Mouse (Mus musculus) midbrain, postnatal 0 days (tissue): ENCODE data around the gene Rtn3. TPM values are rescaled to one million over a fixed set of nuclear protein-coding genes. Genes with fewer than 3 reads are reported as not detected.
A peak's percentile ranks its signal among the peaks of the same experiment; 100 is the strongest.

Experiments used
- ATAC-seq: fragments of 200-750 bp; cut with Nextera tagmentation; 2 replicates; pipeline ENCODE4 v1.8.0; 2017; ENCODE audit warnings: moderate number of reproducible peaks, mild to moderate bottlenecking, moderate TSS enrichment, moderate library complexity; ENCODE audit not compliant: low FRiP score
- DNase-seq: peaks from one replicate; pipeline ENCODE4 v3.0.0-alpha.2; 2015; ENCODE audit warnings: low spot score
- H3K27ac ChIP-seq: fragments of 300-500 bp; sonication (generic); 2 replicates; pipeline ENCODE4 v1.5.1; 2014; ENCODE audit warnings: low read depth, mild to moderate bottlenecking, low read length, mixed read lengths
- H3K27me3 ChIP-seq: fragments of 300-500 bp; sonication (generic); 2 replicates; pipeline ENCODE4 v1.6.1; 2014; ENCODE audit warnings: low read length, control low read depth, mixed read lengths; ENCODE audit not compliant: insufficient read depth
- H3K36me3 ChIP-seq: fragments of 300-500 bp; sonication (generic); 2 replicates; pipeline ENCODE4 v1.6.1; 2014; ENCODE audit warnings: low read length, control low read depth, mixed read lengths; ENCODE audit not compliant: insufficient read depth
- H3K4me1 ChIP-seq: fragments of 300-500 bp; sonication (generic); 2 replicates; pipeline ENCODE4 v1.6.1; 2014; ENCODE audit warnings: mild to moderate bottlenecking, control low read depth, antibody characterized with exemption, low read length, mixed read lengths; ENCODE audit not compliant: insufficient read depth
- H3K4me2 ChIP-seq: fragments of 300-500 bp; sonication (generic); 2 replicates; pipeline ENCODE4 v1.6.1; 2014; ENCODE audit warnings: low read depth, mild to moderate bottlenecking, low read length, mixed read lengths; ENCODE audit not compliant: poor library complexity, severe bottlenecking
- H3K4me3 ChIP-seq: fragments of 300-500 bp; sonication (generic); 2 replicates; pipeline ENCODE4 v1.5.1; 2014; ENCODE audit warnings: low read depth, mild to moderate bottlenecking, low read length, moderate library complexity
- H3K9ac ChIP-seq: fragments of 300-500 bp; sonication (generic); replicated peaks from 2 replicates; pipeline ENCODE4 v1.6.1; 2014; ENCODE audit warnings: mild to moderate bottlenecking, low read length, moderate library complexity, mixed read lengths; ENCODE audit not compliant: poor library complexity, severe bottlenecking
- H3K9me3 ChIP-seq: fragments of 300-500 bp; sonication (generic); 2 replicates; pipeline ENCODE4 v1.6.1; 2016; ENCODE audit warnings: low read length, control low read depth
- CTCF ChIP-seq: IDR thresholded peaks from 2 replicates; pipeline ENCODE4 v1.5.1; 2016; ENCODE audit warnings: antibody characterized with exemption, mild to moderate bottlenecking
- whole genome bisulfite sequencing: fragments of 180-500 bp; shearing (Covaris S2); extraction: QIAGEN DNeasy Blood & Tissue Kit; methylation state at CpG from one replicate; pipeline ENCODE4 v1.1.7; 2014; 5-methylcytosine and 5-hydroxymethylcytosine counted together
- microRNA-seq: library from miRNA; unstranded; fragments of <30 nt; microRNA quantifications from one replicate; pipeline ENCODE4, GENCODE M21; 2016; ENCODE audit warnings: borderline number of aligned reads
- polyA plus RNA-seq: library from polyadenylated mRNA; unstranded; fragments of >200 nt; fragmentation: Nextera tagmentation; extraction: Ambion mirVana; gene quantifications from 2 replicates; pipeline ENCODE4 v1.2.1, GENCODE M21; 2015
- total RNA-seq: library from RNA; depleted of rRNA; stranded (reverse); fragments of >200 nt; gene quantifications from 2 replicates; pipeline ENCODE4 v1.2.3, GENCODE M21; 2014; rRNA removed

Gene Rtn3
- total and polyA plus RNA-seq, 2 experiments from 2014 or later = 420 to 750 TPM

GRCm38 (mm10) chr19:7381906-7382247, 101.2 kb downstream of the Rtn3 start:
- no peak for ATAC-seq
- peak overlapping the region; percentile 92 for H3K27ac ChIP-seq
- no peak for DNase-seq

GRCm38 (mm10) chr19:7377639-7378038, 105.4 kb downstream of the Rtn3 start:
- DNase-seq (no peak), ATAC-seq (no peak)
- H3K36me3 ChIP-seq = peaks cover 24% of the 10 kb centered on the region
- no peak overlapping the region for H3K9ac ChIP-seq
- no peak overlapping the region for H3K4me2 ChIP-seq
- 73% methylated on average over 2 of the region's 2 CpGs for WGBS
- H3K4me3 ChIP-seq = no peak overlapping the region
- no peak overlapping the region for H3K27ac ChIP-seq
- H3K4me1 ChIP-seq = peaks cover 7% of the 10 kb centered on the region; the same call in 1 of the 2 replicates
- H3K9me3 ChIP-seq = no peaks in the 10 kb centered on the region
- no peak for TF ChIP-seq CTCF
- no peaks in the 10 kb centered on the region for H3K27me3 ChIP-seq

More at GRCm38 (mm10) chr19:7381906-7382247, 101.2 kb downstream of the Rtn3 start:
- no peak for TF ChIP-seq CTCF
- H3K4me1 ChIP-seq = peaks cover 7% of the 10 kb centered on the region; the same call in 1 of the 2 replicates
- no peaks in the 10 kb centered on the region for H3K36me3 ChIP-seq
- no peaks in the 10 kb centered on the region for H3K9me3 ChIP-seq
- H3K9ac ChIP-seq = peak overlapping the region; percentile 87
- no peaks in the 10 kb centered on the region for H3K27me3 ChIP-seq
- WGBS = 2% methylated on average over 8 of the region's 8 CpGs
- H3K4me2 ChIP-seq = peak overlapping the region; percentile 78
- H3K4me3 ChIP-seq = peak overlapping the region; percentile 93

Small RNA genes within 50 kb of the gene (microRNA-seq; reads per million reads assigned to microRNA genes)
- 2.3 reads per million for gene Mir6991

Other genes with a start within 250 kb of the Rtn3 start
- 58.3 and 62.5 TPM in 2 replicates for gene Naa40, start 242.1 kb downstream of the Rtn3 start, total RNA-seq
- 45.6 and 46.1 TPM in 2 replicates for gene Naa40, start 242.1 kb downstream of the Rtn3 start, polyA plus RNA-seq
- 40.7 and 53.1 TPM in 2 replicates for gene Rcor2, start 216.0 kb downstream of the Rtn3 start, total RNA-seq
- gene Rcor2, start 216.0 kb downstream of the Rtn3 start, polyA plus RNA-seq = 8.9 and 9.7 TPM in 2 replicates
- gene Mark2, start 141.4 kb downstream of the Rtn3 start, total RNA-seq = 41.2 and 49.1 TPM in 2 replicates
- gene Mark2, start 141.4 kb downstream of the Rtn3 start, polyA plus RNA-seq = 38.0 and 38.1 TPM in 2 replicates
- 35.2 and 38.8 TPM in 2 replicates for gene Spindoc, start 100.3 kb downstream of the Rtn3 start, total RNA-seq
- gene Spindoc, start 100.3 kb downstream of the Rtn3 start, polyA plus RNA-seq = 19.2 and 19.8 TPM in 2 replicates
- gene 2700081O15Rik, start 65.7 kb downstream of the Rtn3 start, total RNA-seq = 108 and 112 TPM in 2 replicates
- gene 2700081O15Rik, start 65.7 kb downstream of the Rtn3 start, polyA plus RNA-seq = 7.6 and 8.1 TPM in 2 replicates
- 10.2 and 18.5 TPM in 2 replicates for gene Atl3, start 10.8 kb upstream of the Rtn3 start, total RNA-seq
- 5.3 and 5.5 TPM in 2 replicates for gene Atl3, start 10.8 kb upstream of the Rtn3 start, polyA plus RNA-seq
- gene Pla2g16, start 74.2 kb upstream of the Rtn3 start, total RNA-seq = 4.0 and 4.8 TPM in 2 replicates
- 5.5 and 6.6 TPM in 2 replicates for gene Pla2g16, start 74.2 kb upstream of the Rtn3 start, polyA plus RNA-seq
- 0.09 and 0.16 TPM in 2 replicates for gene Lgals12, start 123.9 kb upstream of the Rtn3 start, total RNA-seq
- gene Lgals12, start 123.9 kb upstream of the Rtn3 start, polyA plus RNA-seq = 0.12 and 0.17 TPM in 2 replicates
- 0.99 TPM in 1 of 2 replicates, not detected in the other for gene Hrasls5, start 129.3 kb upstream of the Rtn3 start, total RNA-seq
- 0.59 TPM in 1 of 2 replicates, not detected in the other for gene Hrasls5, start 129.3 kb upstream of the Rtn3 start, polyA plus RNA-seq
- not detected in 2 replicates for gene Slc22a19, start 228.0 kb upstream of the Rtn3 start, total RNA-seq
- gene Slc22a19, start 228.0 kb upstream of the Rtn3 start, polyA plus RNA-seq = not detected in 2 replicates